Mouse (Mus musculus) liver, postnatal 0 days (tissue): ENCODE measurements around the gene Arhgap28.

Source experiments
- CTCF ChIP-seq: sonication (generic); IDR thresholded peaks from 2 replicates; pipeline ENCODE4 v1.5.1; 2016; ENCODE audit warnings: antibody characterized with exemption, low read depth
- EP300 ChIP-seq: IDR thresholded peaks from 2 replicates; pipeline ENCODE4 v1.6.1; 2016; ENCODE audit warnings: antibody characterized with exemption, low read depth, mild to moderate bottlenecking

DNA sequence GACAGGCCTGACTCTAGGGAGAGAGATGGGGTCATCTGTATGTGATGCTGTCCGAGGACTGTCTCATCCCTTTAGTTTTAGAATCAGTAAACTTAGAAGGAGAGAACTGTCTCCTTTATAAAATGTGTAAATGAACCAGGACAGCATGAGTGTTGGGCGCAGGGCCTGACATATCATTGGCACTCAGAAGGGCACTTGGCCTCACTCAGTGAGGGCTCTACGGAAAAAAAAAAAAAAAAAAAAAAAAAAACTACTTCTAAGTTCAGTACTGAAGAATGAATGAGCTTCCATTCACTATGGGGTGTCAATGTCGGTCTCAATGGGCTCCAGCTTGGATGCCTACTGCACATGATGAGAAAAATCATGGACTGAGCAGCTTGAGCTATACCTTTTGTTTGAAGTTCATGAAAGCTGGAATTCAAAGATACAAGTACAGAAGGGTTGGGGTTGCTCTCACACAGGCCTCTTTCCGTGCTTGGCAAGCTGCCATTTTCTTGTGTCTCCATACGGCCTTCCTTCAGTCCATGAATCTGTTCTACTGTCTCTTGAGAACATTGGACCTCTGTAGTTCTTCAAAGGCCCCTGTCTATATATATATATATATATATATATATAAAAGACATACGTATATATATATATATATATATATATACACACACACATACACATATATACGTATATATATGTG lies 36.9 kb downstream of the Arhgap28 start:
- TF ChIP-seq CTCF (no peak), EP300 (no peak)
